Mouse (Mus musculus) myocyte (in vitro differentiated cells): ENCODE results near the gene Ntf5. TPM values are rescaled to one million over a fixed set of nuclear protein-coding genes. Genes with fewer than 3 reads are reported as not detected.
A peak's percentile ranks its signal among the peaks of the same experiment; 100 is the strongest.

ENCODE experiments used
- H3K27me3 ChIP-seq: one replicate; pipeline ENCODE4 v1.6.1; 2011; ENCODE audit not compliant: control insufficient read depth, insufficient read depth, insufficient read length
- H3K36me3 ChIP-seq: one replicate; pipeline ENCODE4 v1.6.1; 2011; ENCODE audit not compliant: control insufficient read depth, insufficient read depth
- H3K4me2 ChIP-seq: one replicate; pipeline ENCODE4 v1.6.1; 2011; ENCODE audit warnings: low read depth, control low read depth
- H3K4me3 ChIP-seq: one replicate; pipeline ENCODE4 v1.5.1; 2011; ENCODE audit warnings: mild to moderate bottlenecking, control low read depth, moderate library complexity
- H3K79me2 ChIP-seq: one replicate; pipeline ENCODE4 v1.6.1; 2011; ENCODE audit not compliant: control insufficient read depth, insufficient read depth
- H3ac ChIP-seq: one replicate; pipeline ENCODE4 v1.6.1; 2011; ENCODE audit not compliant: control insufficient read depth, insufficient read length
- CEBPB ChIP-seq: IDR thresholded peaks from 2 replicates; pipeline ENCODE4 v1.6.1; 2011; ENCODE audit warnings: mild to moderate bottlenecking, moderate library complexity; ENCODE audit not compliant: poor library complexity, insufficient read depth, severe bottlenecking
- E2F4 ChIP-seq: IDR thresholded peaks from one replicate; pipeline ENCODE4 v1.6.1; 2011; ENCODE audit warnings: mild to moderate bottlenecking, control low read depth, moderate library complexity; ENCODE audit not compliant: insufficient read depth
- MAX ChIP-seq: IDR thresholded peaks from one replicate; pipeline ENCODE4 v1.6.1; 2011; ENCODE audit warnings: low read depth, mild to moderate bottlenecking, control low read depth
- MYOD1 ChIP-seq, 3 experiments: IDR thresholded peaks; one replicate each; pipeline ENCODE4 v1.6.1; 2011; ENCODE audit warnings: control low read depth in 2 of 3, low read depth in 2 of 3, mild to moderate bottlenecking in 2 of 3, moderate library complexity in 1 of 3; ENCODE audit not compliant: insufficient read length in 2 of 3, control insufficient read depth in 1 of 3
- MYOG ChIP-seq, 3 experiments: IDR thresholded peaks; one replicate each; pipeline ENCODE4 v1.6.1; 2011; ENCODE audit warnings: control low read depth in 2 of 3, low read depth in 2 of 3, mild to moderate bottlenecking in 2 of 3; ENCODE audit not compliant: insufficient read length in 2 of 3, control insufficient read depth in 1 of 3, insufficient read depth in 1 of 3
- POLR2A ChIP-seq: IDR thresholded peaks from one replicate; pipeline ENCODE4 v1.6.1; 2011; ENCODE audit warnings: low read depth, mild to moderate bottlenecking, control low read depth, moderate library complexity; ENCODE audit not compliant: insufficient read length
- POLR2AphosphoS2 ChIP-seq: IDR thresholded peaks from one replicate; pipeline ENCODE4 v1.6.1; 2011; ENCODE audit warnings: low read depth, control low read depth; ENCODE audit not compliant: insufficient read length
- REST ChIP-seq: IDR thresholded peaks from one replicate; pipeline ENCODE4 v1.6.1; 2011; ENCODE audit warnings: mild to moderate bottlenecking, control low read depth, moderate library complexity; ENCODE audit not compliant: insufficient read depth, insufficient read length
- SRF ChIP-seq: IDR thresholded peaks from one replicate; pipeline ENCODE4 v1.6.1; 2011; ENCODE audit warnings: low read depth; ENCODE audit not compliant: control insufficient read depth, insufficient read length
- TCF12 ChIP-seq: IDR thresholded peaks from one replicate; pipeline ENCODE4 v1.6.1; 2011; ENCODE audit warnings: mild to moderate bottlenecking, control low read depth; ENCODE audit not compliant: poor library complexity, insufficient read depth, severe bottlenecking
- TCF3 ChIP-seq: IDR thresholded peaks from one replicate; pipeline ENCODE4 v1.6.1; 2011; ENCODE audit warnings: low read depth, control low read depth; ENCODE audit not compliant: insufficient read length
- USF1 ChIP-seq: IDR thresholded peaks from one replicate; pipeline ENCODE4 v1.6.1; 2011; ENCODE audit warnings: low read depth, mild to moderate bottlenecking, control low read depth, moderate library complexity
- polyA plus RNA-seq: library from polyadenylated mRNA; unstranded; fragments of >200 nt; fragmentation: generic; extraction: Trizol; gene quantifications from one replicate; pipeline ENCODE4 v1.2.1, GENCODE M21; 2012; ENCODE audit warnings: missing spikeins

The Ntf5 gene
- polyA plus RNA-seq, 1 experiment = 1.9 TPM

GRCm38 (mm10) chr7:45465549-45465948, 52.1 kb downstream of the Ntf5 start:
- TF ChIP-seq CEBPB (no peak), TCF12 (no peak), TCF3 (no peak), POLR2A (no peak), E2F4 (no peak), REST (no peak), USF1 (no peak), MYOG (IDR thresholded peaks at IDR 0.05; ENCODE audit: control insufficient read depth in 1 of 3, insufficient read depth in 1 of 3, insufficient read length in 2 of 3, low read depth in 2 of 3) (no peak), MAX (no peak), MYOD1 (IDR thresholded peaks at IDR 0.05; ENCODE audit: control insufficient read depth in 1 of 3, insufficient read length in 2 of 3, low read depth in 2 of 3) (no peak), POLR2AphosphoS2 (no peak)
- Histone ChIP-seq H3K27me3 (no peaks in the 10 kb centered on the region), H3K4me3 (peak overlapping the region; percentile 54), H3ac (peak overlapping the region; percentile 53), H3K36me3 (peaks cover 24% of the 10 kb centered on the region), H3K79me2 (peaks cover 28% of the 10 kb centered on the region), H3K4me2 (peak overlapping the region; percentile 90)

- peaks cover 24% of the 10 kb centered on the region for H3K36me3 ChIP-seq
- peak within 1 kb of the TSS; percentile 54 for H3K4me3 ChIP-seq
- H3K79me2 ChIP-seq = peaks cover 28% of the 10 kb centered on the region
- H3ac ChIP-seq = peak within 1 kb of the TSS; percentile 53
- no peaks in the 10 kb centered on the region for H3K27me3 ChIP-seq
- peak within 1 kb of the TSS; percentile 90 for H3K4me2 ChIP-seq
- TF ChIP-seq POLR2A = peak; percentile 91
- TF ChIP-seq MYOD1 (IDR thresholded peaks at IDR 0.05; ENCODE audit: control insufficient read depth in 1 of 3, insufficient read length in 2 of 3, low read depth in 2 of 3) = peak in 1 of 3 experiments; percentile 19
- TF ChIP-seq MAX = no peak
- TF ChIP-seq SRF = no peak
- peak in 1 of 3 experiments; percentile 29 for TF ChIP-seq MYOG (IDR thresholded peaks at IDR 0.05; ENCODE audit: control insufficient read depth in 1 of 3, insufficient read depth in 1 of 3, insufficient read length in 2 of 3, low read depth in 2 of 3)
- peak; percentile 89 for TF ChIP-seq POLR2AphosphoS2
- TF ChIP-seq REST = no peak
- no peak for TF ChIP-seq TCF3
- peak; percentile 98 for TF ChIP-seq USF1
- no peak for TF ChIP-seq CEBPB
- no peak for TF ChIP-seq E2F4
- TF ChIP-seq TCF12 = no peak
Measured at GRCm38 (mm10) chr7:45466283-45467089, 53.0 kb downstream of the Ntf5 start, which contains the start of gene Bax. Bax (minus strand) TSS chr7:45466898.

Other genes with a start within 250 kb of the Ntf5 start
- 3.6 TPM for gene Slc17a7, start 249.7 kb upstream of the Ntf5 start, polyA plus RNA-seq
- 0.04 TPM for gene Gfy, start 234.1 kb upstream of the Ntf5 start, polyA plus RNA-seq
- gene Pth2, start 232.7 kb upstream of the Ntf5 start, polyA plus RNA-seq = not detected
- gene Ccdc155, start 208.8 kb upstream of the Ntf5 start, polyA plus RNA-seq = 2.2 TPM
- 0.08 TPM for gene Dkkl1, start 201.5 kb upstream of the Ntf5 start, polyA plus RNA-seq
- 93.3 TPM for gene Tead2, start 197.9 kb upstream of the Ntf5 start, polyA plus RNA-seq
- gene Cd37, start 174.6 kb upstream of the Ntf5 start, polyA plus RNA-seq = 0.18 TPM
- gene Slc6a16, start 172.6 kb upstream of the Ntf5 start, polyA plus RNA-seq = not detected
- gene Slc6a21, start 136.2 kb upstream of the Ntf5 start, polyA plus RNA-seq = not detected
- gene Trpm4, start 79.9 kb upstream of the Ntf5 start, polyA plus RNA-seq = 27.3 TPM
- 173 TPM for gene Hrc, start 78.4 kb upstream of the Ntf5 start, polyA plus RNA-seq
- 6.6 TPM for gene Ppfia3, start 46.7 kb upstream of the Ntf5 start, polyA plus RNA-seq
- 2.4 TPM for gene Lin7b, start 43.1 kb upstream of the Ntf5 start, polyA plus RNA-seq
- 189 TPM for gene Snrnp70, start 18.0 kb upstream of the Ntf5 start, polyA plus RNA-seq
- gene Kcna7, start 8.0 kb upstream of the Ntf5 start, polyA plus RNA-seq = 0.65 TPM
- 0.07 TPM for gene Lhb, start 7.1 kb downstream of the Ntf5 start, polyA plus RNA-seq
- 125 TPM for gene Gys1, start 21.1 kb downstream of the Ntf5 start, polyA plus RNA-seq
- gene Ruvbl2, start 24.4 kb downstream of the Ntf5 start, polyA plus RNA-seq = 118 TPM
- 2,413 TPM for gene Ftl1, start 46.2 kb downstream of the Ntf5 start, polyA plus RNA-seq
- 249 TPM for gene Bax, start 53.2 kb downstream of the Ntf5 start, polyA plus RNA-seq
- 0.06 TPM for gene Tulp2, start 68.2 kb downstream of the Ntf5 start, polyA plus RNA-seq
- not detected for gene Gm45808, start 73.1 kb downstream of the Ntf5 start, polyA plus RNA-seq
- 0.13 TPM for gene Dhdh, start 75.1 kb downstream of the Ntf5 start, polyA plus RNA-seq
- 135 TPM for gene Nucb1, start 96.7 kb downstream of the Ntf5 start, polyA plus RNA-seq
- gene Ppp1r15a, start 112.6 kb downstream of the Ntf5 start, polyA plus RNA-seq = 306 TPM
- gene Plekha4, start 112.6 kb downstream of the Ntf5 start, polyA plus RNA-seq = 2.6 TPM
- 1.9 TPM for gene Hsd17b14, start 141.2 kb downstream of the Ntf5 start, polyA plus RNA-seq
- gene Bcat2, start 156.5 kb downstream of the Ntf5 start, polyA plus RNA-seq = 54.1 TPM
- gene Fgf21, start 201.8 kb downstream of the Ntf5 start, polyA plus RNA-seq = 486 TPM
- 3.8 TPM for gene Fut1, start 203.6 kb downstream of the Ntf5 start, polyA plus RNA-seq
- not detected for gene Izumo1, start 208.1 kb downstream of the Ntf5 start, polyA plus RNA-seq
- 0.40 TPM for gene Rasip1, start 213.8 kb downstream of the Ntf5 start, polyA plus RNA-seq
- gene Mamstr, start 226.3 kb downstream of the Ntf5 start, polyA plus RNA-seq = 12.5 TPM